Mouse (Mus musculus) spleen, postnatal 4 days (tissue): Measurements from ENCODE around the gene Ier5.

Source experiments
- DNase-seq, 2 experiments: peaks; one replicate each; pipeline ENCODE4 v3.0.0; 2022; ENCODE audit warnings: low spot score in 2 of 2

Ier5 gene

DNA sequence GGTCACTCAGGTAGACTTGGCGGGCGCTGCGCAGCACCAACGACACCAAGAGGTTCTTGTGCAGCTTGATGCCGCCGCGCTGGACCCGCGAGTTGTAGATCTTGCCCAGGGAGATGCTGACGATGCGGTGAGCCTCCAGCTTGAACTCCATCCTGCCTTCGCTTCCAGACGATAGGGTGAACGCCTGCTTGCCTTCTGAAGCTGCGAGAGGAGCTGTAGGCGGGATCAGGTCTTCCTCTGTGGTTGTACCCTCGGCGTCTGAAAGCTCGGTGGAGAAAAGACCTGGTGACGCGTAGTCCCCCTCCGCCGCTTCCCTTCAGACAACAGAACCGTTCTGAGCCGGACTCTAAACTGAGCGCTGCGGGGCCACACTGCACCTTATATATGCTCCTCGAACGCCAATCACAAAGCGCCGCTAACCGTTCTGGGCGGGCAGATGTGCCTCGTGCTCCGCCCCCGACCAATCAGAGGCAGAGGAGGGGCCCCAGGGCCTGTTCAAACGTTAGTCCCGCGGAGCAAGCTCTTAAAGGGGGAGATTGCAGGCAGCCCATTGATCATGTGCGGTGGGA lies at the start of gene Ier5:
Ier5 (minus strand) TSS at position 357 of the 569 bp plus-strand sequence.
- peak; percentile 97 to 98 for DNase-seq

DNA sequence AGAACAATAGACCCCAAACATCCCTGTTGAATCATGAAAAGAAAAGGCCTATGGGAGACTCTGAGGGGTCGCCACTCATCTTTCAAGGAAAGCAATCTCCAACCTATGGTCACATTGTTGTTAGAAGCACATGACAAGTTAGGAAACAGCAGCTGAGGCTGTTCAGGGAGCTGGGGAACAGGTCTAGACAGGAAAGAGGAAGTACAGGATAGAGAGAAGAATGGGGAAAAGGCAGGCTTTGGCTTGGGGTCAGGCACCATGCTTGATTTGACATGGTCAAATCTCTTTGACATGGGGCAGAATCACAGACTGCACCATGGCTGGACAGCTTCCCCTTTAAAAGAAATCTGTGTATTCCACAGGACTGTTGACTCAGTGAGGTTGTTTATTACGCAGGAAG lies 47.8 kb upstream of the Ier5 start:
- no peak for DNase-seq

DNA sequence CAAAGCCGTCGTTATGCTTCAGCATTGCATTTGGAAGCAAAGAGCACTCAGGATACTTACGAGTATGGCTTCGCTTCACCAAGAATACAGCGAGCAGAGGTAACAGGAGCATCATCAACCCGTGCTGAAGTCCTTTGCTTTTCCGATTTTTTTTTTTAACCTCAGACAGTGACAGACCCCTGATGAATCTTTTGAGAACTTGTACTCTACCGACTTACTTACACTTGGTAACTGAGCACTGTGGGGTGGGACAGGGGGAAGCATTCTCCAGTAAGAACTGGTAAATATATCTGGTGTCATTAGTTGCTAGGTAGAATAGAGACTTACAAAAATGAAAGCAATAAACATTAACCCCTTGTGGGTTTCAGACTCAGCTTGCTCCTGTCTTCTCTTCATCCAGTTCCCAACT lies 47.1 kb upstream of the Ier5 start, which contains the start of gene Mr1:
Mr1 (minus strand) TSS at position 243 of the 409 bp plus-strand sequence.
- peak in 1 of 2 experiments; percentile 22 for DNase-seq

DNA sequence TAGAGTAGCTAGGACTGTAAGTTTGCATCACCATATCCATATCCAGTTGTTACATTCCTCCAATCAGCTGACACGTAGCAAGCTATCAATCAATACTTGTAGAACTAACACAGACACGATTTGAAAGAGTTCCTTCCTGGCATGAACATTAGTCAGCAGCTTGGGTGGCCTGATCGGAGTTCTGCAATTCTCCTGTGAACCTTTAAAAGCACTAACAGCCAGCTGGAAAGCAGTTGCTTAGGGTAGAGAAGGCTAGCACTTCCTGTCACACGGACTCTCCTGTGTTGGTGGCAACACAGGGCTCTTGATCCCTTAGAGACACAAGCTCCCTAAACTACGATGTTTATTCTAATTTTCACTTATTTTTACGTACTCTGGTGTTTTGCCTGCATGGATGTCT lies 46.2 kb upstream of the Ier5 start:
- no peak for DNase-seq

DNA sequence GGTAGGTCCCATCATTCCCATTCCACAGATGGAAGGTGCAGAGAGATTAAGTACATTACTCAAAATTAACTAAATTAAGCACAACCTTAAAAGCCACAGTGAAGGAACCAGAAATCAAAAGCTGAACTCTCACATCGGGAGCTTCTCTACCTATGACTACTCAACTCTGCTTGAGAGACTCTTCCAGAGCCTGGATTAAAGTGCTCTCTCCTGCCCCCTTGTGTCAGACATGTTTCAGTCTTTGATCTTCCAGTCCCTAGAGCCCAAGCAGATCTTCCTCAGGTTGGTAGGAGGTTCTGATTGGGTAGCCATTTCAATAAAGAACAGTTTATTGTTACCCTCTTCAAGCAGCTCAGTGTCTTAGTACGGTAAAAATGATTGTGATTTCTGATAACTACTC lies 40.6 kb upstream of the Ier5 start:
- DNase-seq: peak; percentile 70 to 87

DNA sequence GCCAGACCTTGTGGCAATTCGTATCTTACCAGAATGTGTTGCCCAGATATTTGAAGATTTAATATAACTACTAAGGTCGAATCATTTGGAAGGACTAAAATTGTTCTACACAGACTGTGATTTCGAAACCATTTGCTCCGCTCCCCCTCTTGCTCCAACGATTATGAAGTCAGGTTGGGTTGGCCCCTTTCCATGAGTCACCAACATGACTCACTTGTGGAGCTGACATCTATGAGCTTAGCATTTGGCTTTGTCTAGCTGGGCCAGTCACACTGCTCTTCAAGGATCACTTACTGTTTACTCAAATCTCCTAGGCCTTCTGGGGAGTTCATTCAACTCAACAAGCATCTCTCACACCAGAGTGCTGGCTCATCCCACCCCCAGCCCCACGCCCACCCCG lies 39.4 kb upstream of the Ier5 start:
- DNase-seq: no peak

DNA sequence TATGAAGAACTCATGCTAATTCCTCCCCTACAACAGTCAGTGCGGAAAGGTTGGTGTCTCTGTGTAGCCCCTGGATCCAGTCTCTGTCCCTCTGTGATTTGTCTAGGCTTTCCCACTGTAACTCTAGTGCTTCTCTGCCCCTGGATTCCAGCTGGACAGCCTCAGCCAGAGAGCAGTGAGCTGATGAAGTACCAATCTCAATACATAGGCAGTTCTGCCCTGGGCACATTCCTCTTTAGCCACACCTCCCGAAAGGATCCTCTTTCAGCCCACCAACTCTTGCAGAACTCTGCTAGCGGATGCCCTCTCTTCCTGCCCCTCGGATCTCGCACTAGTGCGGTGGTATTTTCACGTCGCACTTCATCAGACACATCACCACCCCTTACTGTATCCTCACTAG lies 35.4 kb upstream of the Ier5 start:
- no peak for DNase-seq

DNA sequence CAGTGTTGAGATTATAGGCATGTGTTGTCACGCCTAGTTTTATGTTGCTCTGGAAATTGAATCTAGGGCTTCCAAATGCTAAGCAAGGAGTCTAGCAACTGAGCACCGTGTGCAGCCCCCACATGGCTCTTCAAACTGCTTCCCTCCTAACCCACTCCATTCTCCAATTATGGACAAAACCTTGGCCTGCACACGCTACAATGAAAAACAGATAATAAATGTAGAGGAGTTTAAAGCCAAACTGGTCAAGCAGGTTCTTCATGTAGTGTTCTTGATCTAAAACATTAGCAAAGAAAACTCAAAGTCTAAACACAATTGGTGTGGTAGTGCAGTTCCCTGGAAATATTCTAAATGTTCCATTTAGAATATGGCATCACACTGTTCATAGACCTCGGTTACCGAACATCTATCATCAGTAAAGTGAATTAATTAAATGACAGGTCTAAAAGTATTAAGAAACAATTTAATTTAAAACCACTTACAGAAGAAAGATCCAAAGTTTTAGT lies 28.0 kb upstream of the Ier5 start:
- DNase-seq: no peak

DNA sequence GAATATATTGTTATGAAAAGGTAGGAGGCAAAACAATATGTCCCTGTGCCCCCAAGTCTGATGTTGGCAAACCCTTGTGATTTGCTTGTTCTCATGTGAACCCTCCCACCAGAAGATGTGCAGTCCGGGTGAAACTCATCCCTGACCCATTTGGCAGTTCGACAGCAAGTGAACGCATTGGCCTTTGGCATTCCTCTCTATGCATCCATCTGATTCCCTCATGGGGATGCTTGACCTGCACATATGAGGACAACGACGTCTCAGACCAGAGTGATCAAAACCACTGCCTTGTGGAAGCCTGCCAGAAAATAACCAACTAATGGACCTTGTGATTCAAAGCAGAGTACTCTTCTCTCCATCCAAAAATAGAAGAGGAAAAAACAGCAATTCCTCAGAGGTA lies 27.3 kb upstream of the Ier5 start:
- no peak for DNase-seq

DNA sequence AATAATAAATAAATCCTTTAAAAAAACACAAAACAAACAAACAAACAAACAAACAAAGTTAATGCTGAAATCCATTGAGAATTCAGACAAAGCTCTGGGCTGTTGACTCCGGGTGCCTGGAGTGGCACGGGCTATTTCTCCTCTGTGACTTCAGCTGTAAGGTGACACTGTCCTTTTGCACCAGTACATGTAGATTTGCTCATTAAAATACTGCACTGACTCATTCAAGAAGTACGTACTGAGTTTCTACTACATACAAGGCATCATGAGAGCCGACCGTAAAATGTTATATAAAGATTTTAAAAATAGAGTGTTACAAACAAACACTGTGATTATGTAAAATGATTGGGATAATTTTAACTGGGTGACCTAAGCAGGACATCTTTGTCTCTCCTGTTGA lies 25.0 kb upstream of the Ier5 start:
- no peak for DNase-seq

DNA sequence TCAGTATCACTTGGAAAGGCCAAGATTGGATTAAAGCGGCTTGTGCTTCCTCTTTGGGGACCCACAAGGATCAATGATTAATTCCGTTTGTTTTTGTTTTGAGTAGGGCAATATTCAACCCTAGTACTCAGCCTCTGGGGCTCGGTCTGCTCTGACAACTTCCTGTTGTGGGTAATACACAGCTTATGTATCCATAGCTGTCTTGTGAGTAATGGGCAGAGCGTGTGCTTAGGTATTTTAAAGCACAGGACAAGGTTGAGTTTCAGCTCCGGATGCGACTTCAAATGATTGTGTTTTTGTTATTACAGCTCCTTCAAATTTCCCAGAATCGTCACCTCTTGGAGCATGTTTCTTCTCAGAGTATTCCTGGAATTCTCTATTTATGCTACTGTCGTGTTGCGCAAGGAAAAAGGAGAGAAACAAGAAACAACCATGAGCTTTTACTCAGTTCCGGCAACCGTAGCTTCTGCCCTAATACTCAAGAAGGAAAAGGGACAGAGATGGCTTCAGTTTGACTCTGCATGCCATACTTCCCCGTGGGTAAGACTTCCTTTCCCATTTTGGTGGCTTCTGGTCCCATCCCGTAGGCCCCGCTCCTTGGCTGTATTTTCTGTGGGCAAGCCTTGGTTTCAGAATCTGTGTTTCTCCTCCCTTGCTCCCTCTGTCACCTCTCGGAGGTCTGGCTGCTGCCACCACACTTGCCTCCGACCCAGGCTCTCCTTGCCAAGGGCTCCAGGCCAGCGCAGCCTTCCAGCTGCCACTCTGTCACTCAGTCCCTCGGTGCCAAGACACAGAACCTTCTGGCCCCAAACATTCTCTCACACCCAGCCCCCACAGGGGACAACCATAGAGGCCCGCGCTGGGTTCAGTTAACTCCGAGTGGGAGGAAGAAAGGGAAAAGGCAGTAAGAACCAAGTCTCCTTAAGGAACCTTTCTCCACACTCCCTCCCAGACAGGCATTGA lies 22.8 kb upstream of the Ier5 start:
- DNase-seq: no peak

DNA sequence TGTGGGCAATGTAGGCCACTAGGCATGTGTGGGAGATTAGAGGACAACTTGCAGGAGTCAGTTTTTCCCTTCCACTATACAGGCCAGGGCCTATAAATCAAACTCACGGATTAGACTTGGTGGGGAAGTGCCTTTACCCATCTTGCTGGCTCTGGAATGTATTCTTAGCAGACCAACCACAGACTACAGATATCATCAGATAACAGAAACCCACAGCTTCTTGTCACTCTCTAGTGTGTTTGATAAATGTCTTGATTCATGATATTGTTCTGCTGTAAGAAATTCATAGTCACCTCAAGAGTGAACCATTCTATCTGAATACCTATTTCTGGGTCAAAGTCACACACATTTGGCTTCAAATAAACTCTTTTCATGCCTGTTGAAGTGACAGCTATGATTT lies 20.3 kb upstream of the Ier5 start:
- no peak for DNase-seq

DNA sequence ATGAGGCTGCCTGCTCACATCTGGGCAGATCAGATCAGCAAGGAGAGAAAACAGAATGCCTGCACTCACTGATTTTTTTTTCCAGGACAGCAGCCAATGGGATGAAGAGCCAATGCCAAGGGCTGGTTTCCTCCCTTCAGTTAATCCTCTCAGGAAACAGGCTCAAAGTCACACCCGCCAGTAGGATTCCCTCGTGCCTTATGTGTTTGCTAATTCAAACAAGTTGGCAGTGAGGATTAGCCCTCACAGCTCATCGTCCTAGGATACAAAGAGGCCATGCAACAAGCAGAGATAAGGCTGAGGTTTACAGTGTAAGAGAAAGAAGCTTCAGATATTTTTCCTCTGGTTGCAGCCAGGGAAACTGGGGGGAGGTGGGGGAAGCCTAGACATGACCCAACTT lies 14.5 kb upstream of the Ier5 start:
- no peak for DNase-seq

DNA sequence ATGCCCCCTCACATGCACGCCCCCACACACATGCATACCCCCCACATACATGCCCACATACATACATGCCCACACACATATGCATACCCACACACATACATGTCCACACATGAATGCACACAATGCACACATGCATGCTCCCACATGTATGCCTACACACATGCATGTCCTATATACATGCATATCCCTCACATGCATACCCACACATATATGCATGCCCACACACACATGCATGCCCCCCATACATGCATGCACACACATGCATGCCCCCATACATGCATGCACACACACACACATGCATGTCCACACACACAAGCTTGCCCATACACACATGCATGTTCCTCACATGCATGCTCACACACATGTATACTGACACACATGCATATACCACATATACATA lies 13.4 kb upstream of the Ier5 start:
- DNase-seq: no peak

DNA sequence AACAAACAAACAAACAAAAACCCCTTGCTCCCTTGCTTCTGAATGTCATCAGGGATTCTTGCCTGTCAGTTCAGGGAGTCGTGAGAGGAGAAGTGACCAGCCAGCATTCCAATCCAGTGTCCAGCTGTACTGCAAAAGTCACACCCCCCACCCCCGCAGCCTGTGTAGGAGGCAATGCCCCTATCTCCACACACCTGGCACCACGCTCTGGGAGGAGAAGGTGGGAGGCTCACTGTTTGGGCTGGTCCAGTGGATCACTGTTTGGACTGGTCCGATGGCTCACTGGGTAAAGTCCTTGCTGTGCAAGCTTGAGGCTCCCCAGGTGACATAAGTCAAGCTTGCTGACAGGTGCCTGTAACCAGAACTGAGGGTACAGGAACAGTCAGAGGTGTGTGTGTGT lies 12.7 kb upstream of the Ier5 start:
- DNase-seq: no peak

DNA sequence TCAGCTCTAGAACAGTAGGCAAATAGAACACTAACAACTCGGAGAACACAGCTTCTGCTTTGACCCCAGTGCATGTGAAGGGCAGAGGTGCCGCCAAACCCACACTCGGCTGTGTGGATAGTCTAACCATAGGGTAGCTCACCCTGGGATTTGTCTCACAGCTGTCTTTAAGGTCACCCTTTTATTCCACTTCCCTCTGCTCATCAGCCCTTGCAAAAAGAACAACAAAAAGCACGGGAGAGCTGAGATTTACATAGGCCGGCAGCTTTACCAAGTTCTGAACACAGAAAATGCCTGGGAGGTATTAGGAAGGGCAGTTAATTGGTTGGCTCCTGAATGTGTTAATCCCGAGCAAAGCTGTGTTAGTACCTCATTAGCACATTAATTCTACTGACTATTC lies 12.1 kb upstream of the Ier5 start:
- DNase-seq: no peak

DNA sequence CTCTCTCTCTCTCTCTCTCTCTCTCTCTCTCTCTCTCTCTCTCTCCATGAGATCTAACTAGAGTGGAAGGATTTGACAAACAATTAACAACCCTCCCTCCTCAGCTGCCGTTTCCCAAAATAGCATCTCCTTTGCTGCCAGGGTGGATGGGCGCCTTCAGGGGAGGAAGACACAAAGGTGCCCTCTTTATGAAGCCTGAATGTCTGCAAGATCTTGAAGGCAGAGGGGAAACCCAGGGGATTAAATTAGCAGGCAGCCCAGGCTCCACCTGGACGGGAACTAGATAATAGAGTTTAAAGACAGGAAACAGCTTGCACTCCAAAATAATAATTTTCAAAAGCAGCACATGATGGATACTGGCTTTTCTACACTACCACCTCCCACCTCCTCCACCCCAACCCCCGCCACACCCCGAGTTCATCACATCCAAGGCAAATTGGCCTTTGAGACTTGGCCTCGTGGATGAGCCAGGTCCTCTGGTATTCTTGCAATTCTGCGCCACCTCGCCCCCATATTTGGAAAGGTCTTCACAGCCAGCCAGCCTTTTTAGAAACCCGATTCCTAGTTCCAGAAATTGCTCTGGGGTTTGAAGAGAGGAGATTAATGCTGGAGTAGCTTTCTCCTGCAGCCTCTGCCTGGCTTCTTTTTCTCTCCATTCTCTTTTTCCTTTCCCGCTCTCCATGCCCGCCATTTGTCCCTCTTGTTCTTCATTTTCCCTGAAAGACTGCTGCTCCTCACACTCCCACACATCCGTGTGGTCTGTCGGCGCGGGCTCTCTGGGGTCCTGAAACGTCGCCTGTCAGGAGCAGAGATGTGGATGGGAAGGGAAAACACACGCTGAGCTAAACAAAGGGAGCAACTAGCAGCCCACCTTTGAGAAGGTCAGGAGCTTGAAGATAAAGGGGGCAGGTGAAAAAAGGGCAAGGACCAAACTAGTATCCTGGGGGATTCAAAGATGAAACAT lies 10.2 kb upstream of the Ier5 start:
- DNase-seq: no peak

DNA sequence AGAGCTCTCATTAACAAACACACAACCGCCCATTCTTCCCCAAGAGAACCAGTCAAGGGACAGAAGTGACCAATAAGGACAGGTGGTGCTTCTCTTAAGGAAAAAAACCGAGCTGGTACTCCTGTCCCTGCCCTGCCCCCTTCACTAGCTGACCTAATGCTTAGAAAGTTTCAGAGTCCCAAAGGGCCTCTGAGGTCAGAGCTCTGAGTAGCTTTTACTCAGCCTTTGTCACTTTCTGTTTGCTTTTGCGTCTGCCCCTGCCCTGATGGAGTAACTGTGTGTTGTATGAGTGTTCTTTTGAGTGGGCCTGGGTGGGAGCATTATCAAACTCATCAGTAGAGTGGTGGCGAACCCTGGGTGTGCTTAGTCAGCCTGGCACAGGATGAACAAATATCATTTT lies 9.0 kb upstream of the Ier5 start:
- no peak for DNase-seq

DNA sequence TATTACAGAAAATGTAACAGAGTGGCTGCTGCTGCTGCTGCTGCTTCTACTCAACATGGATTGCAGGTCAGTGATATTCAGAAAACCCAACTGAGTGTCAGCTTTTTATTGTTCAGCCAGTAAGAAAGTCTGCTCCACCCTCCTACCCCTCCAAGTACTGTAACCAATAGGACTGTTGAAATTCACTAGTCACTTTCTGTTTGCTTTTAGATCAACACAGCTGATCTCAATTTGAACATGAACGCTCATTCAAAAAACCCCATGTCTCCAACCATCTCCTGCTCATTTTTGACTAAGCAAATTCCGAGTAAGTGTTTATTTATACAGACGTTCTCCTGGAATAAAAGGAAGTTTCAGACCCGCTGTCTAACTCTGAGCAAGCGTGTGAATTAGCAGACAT lies 8.4 kb upstream of the Ier5 start:
- DNase-seq: no peak

DNA sequence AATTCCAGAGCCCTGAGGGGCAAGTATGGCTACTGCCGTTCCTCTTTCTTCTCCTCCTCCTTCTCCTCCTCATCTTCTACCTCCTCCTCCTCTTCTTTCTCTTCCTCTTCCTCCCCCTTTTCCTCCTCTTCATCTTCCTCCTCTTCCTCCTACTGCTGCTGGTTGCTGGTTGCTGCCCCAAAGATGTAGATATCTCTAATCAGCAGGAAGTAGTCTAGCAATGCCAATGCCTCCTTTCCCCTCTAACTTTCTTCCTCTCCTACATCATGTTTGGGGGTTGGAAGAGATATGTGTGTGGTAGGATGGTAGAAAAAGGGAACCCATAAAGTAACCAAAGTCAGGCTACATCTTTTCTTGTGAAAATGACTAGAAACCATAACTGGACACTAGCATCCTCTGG lies 6.9 kb upstream of the Ier5 start:
- DNase-seq: no peak

DNA sequence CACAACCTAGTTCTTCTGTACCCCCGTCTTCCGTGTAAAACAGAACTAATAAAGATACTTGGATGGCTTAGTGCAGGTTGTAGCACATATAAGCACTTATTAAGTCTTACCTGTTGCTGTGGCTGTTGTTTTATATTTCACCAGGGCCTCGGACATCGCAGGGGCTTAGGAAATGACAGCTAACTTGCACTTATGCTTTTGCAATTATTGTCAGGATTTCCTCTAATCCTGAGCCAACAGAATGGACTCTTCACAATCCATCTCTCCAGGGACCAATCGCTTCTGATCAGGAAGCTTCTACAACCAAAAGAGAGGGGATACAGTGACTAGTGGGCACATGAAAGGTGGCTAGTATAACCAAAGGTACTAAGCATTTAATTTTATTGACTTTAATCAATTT lies 4.6 kb upstream of the Ier5 start:
- no peak for DNase-seq

DNA sequence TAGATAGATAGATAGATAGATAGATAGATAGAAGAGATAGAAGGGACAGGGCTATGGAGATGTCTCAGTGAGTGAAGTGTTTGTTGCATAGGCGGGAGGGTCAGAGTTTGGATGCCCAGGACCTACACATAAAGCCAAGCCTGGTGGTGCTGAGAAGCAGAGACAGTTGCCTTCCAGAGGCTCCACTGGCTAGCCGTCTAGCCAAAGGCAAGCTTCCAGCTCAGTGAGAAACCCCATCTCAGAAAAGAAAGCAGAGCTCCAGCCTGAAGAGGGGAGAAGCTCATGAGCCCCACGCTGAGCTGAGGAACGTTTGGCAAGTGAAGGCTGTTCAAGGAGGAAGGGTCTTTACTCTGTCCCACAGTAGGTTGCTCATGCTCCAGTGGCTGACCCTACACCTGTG lies 3.2 kb upstream of the Ier5 start:
- DNase-seq: no peak
